Mouse (Mus musculus) spleen, adult 2 months (tissue): ENCODE results near the gene Trpv1. TPM values are rescaled to one million over a fixed set of nuclear protein-coding genes. Genes with fewer than 3 reads are reported as not detected.

ENCODE experiments used
- DNase-seq, 2 experiments: peaks; one replicate each; pipeline versions ENCODE4 v3.0.0 to v3.0.0-alpha.2; 2012 to 2021; ENCODE audit warnings: low spot score in 2 of 2, low read depth in 1 of 2
- H3K27ac ChIP-seq: fragments of 200-500 bp; 2 replicates; pipeline ENCODE4 v1.5.1; 2012; ENCODE audit warnings: low read length, inconsistent platforms; ENCODE audit not compliant: insufficient read depth
- H3K27me3 ChIP-seq: fragments of 200-500 bp; 2 replicates; pipeline ENCODE4 v1.6.1; 2012; ENCODE audit warnings: mild to moderate bottlenecking, moderate library complexity, low read length, inconsistent platforms; ENCODE audit not compliant: control insufficient read depth, insufficient read depth
- H3K36me3 ChIP-seq: fragments of 200-500 bp; 2 replicates; pipeline ENCODE4 v1.6.1; 2012; ENCODE audit warnings: mild to moderate bottlenecking, low read length, inconsistent platforms; ENCODE audit not compliant: control insufficient read depth, insufficient read depth
- H3K4me1 ChIP-seq: fragments of 200-500 bp; 2 replicates; pipeline ENCODE4 v1.6.1; 2011; ENCODE audit warnings: inconsistent platforms; ENCODE audit not compliant: control insufficient read depth, insufficient read depth, insufficient read length
- H3K4me3 ChIP-seq: fragments of 200-500 bp; 2 replicates; pipeline ENCODE4 v1.5.1; 2011; ENCODE audit warnings: mild to moderate bottlenecking, inconsistent platforms; ENCODE audit not compliant: insufficient read depth, insufficient read length; ENCODE audit errors: extremely low read depth
- CTCF ChIP-seq: fragments of 200-500 bp; IDR thresholded peaks from 2 replicates; pipeline ENCODE4 v1.5.1; 2011; ENCODE audit warnings: mild to moderate bottlenecking, inconsistent platforms; ENCODE audit not compliant: insufficient read depth, insufficient read length, insufficient replicate concordance; ENCODE audit errors: extremely low read depth
- POLR2A ChIP-seq: fragments of 200-500 bp; IDR thresholded peaks from 2 replicates; pipeline ENCODE4 v1.6.1; 2011; ENCODE audit warnings: low read depth, low read length, inconsistent platforms
- WGBS: fragments of 180-500 bp; shearing (Covaris S2); methylation state at CpG from one replicate; pipeline ENCODE4 v1.1.7; 2018; 5-methylcytosine and 5-hydroxymethylcytosine counted together
- polyA plus RNA-seq: library from polyadenylated mRNA; depleted of rRNA; stranded (reverse); fragments of >200 nt; gene quantifications from 2 replicates; pipeline ENCODE4 v1.2.3, GENCODE M21; 2012; rRNA removed

Trpv1 gene
- not detected in 2 replicates for polyA plus RNA-seq

GRCm38 (mm10) chr11:73233992-73234391 lies at the start of gene Trpv1:
Gene Trpv1, plus strand, starts transcription at chr11:73234292.
- no peak for DNase-seq
- H3K27me3 ChIP-seq: no peaks in the 10 kb centered on the region
- no peaks in the 10 kb centered on the region for H3K4me1 ChIP-seq
- 81% methylated on average over 5 of the region's 5 CpGs for WGBS
- no peak within 1 kb of the TSS for H3K27ac ChIP-seq
- TF ChIP-seq CTCF (no peak), POLR2A (no peak)
- no peaks in the 10 kb centered on the region for H3K36me3 ChIP-seq
- H3K4me3 ChIP-seq: no peak within 1 kb of the TSS

GRCm38 (mm10) chr11:73185872-73186615 lies 48.0 kb upstream of the Trpv1 start:
- no peak overlapping the region for H3K27ac ChIP-seq

GRCm38 (mm10) chr11:73187231-73187630 lies 46.9 kb upstream of the Trpv1 start:
- H3K4me1 ChIP-seq: no peaks in the 10 kb centered on the region
- 92% methylated on average over 6 of the region's 6 CpGs for WGBS
- H3K36me3 ChIP-seq: peaks cover 7% of the 10 kb centered on the region
- H3K27ac ChIP-seq: no peak overlapping the region
- no peak for TF ChIP-seq POLR2A
- no peak for TF ChIP-seq CTCF
- no peak for DNase-seq
- no peaks in the 10 kb centered on the region for H3K27me3 ChIP-seq
- no peak overlapping the region for H3K4me3 ChIP-seq

More at GRCm38 (mm10) chr11:73185872-73186615, 48.0 kb upstream of the Trpv1 start:
- 76% methylated on average over 10 of the region's 10 CpGs for WGBS
- H3K27me3 ChIP-seq: no peaks in the 10 kb centered on the region
- H3K4me3 ChIP-seq: no peak overlapping the region
- DNase-seq: no peak
- no peak for TF ChIP-seq POLR2A
- TF ChIP-seq CTCF: no peak
- peaks cover 4% of the 10 kb centered on the region for H3K36me3 ChIP-seq
- no peaks in the 10 kb centered on the region for H3K4me1 ChIP-seq

DNA sequence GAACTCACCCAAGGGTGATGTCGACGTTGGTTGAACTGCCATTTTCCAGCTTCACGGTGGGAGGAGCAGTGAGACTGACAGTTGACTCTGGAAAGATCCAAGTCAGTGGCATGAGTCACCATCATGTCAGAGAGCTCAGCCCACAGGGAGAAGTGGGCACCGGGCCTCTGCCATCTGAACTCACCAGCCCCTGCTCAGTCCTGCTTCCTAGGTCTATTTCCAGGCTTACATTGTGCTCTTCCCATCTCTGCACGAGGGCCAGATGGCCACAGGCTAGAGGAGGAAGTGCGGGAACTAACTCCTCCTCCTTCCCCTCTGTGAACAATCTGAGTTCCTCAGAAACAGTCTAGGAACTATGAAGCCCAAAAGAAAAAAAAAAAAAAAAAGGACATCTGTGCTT lies 41.0 kb upstream of the Trpv1 start:
- no peaks in the 10 kb centered on the region for H3K27me3 ChIP-seq
- no peak overlapping the region for H3K4me3 ChIP-seq
- peaks cover 10% of the 10 kb centered on the region for H3K36me3 ChIP-seq
- WGBS: 48% methylated on average over 6 of the region's 6 CpGs
- no peak for DNase-seq
- H3K4me1 ChIP-seq: no peaks in the 10 kb centered on the region
- H3K27ac ChIP-seq: no peak overlapping the region
- no peak for TF ChIP-seq POLR2A
- no peak for TF ChIP-seq CTCF

DNA sequence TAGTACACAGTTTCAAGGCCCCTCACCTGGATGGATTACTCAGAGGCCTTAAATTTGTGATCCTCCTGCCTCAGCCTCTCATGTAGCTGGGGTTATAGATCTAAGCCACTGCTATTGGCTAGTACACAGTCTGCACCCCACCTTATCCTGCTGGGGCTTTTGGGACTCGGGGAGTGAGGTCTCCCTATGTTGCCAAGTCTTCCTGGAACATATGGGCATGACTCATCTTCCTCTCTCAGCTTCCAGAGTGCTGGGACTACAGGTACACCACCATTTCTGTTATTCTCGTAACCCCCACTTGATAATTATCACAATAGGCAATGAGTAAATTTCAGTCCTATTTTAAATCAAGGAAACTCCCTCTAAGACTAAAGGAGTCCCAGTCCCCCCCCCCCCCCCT lies 39.6 kb upstream of the Trpv1 start:
- H3K4me1 ChIP-seq: peaks cover 3% of the 10 kb centered on the region; the same call in 1 of the 2 replicates
- TF ChIP-seq CTCF (no peak), POLR2A (no peak)
- 77% methylated on average over 2 of the region's 2 CpGs for WGBS
- no peaks in the 10 kb centered on the region for H3K27me3 ChIP-seq
- H3K27ac ChIP-seq: no peak overlapping the region
- peaks cover 10% of the 10 kb centered on the region for H3K36me3 ChIP-seq
- no peak for DNase-seq
- no peak overlapping the region for H3K4me3 ChIP-seq

DNA sequence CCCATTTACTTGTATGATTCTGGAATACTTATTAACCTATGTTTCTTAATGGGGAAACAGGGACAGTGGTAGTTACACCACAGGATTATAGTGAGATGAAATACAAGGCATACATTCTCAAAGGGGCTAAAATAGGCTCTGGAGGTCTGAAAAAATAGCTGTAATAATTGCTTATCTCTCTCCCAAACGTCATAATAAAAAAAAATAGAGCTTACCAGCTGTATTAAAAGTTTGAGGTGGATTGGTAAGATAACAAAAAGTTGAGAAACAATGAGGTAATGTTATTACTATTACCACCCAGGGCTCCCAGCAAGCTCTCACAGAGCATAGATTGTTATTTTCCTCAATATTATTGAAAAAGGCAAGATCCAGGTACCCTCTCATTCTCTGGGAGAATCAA lies 35.9 kb upstream of the Trpv1 start:
- peaks cover 3% of the 10 kb centered on the region; the same call in 1 of the 2 replicates for H3K4me1 ChIP-seq
- 5% methylated on average over 1 of the region's 1 CpGs for WGBS
- no peak for TF ChIP-seq POLR2A
- TF ChIP-seq CTCF: no peak
- H3K27me3 ChIP-seq: no peaks in the 10 kb centered on the region
- H3K36me3 ChIP-seq: 0 out of 2 replicates have a peak, but pooled peaks cover 1% of the 10 kb centered on the region
- no peak overlapping the region for H3K27ac ChIP-seq
- no peak for DNase-seq
- H3K4me3 ChIP-seq: peak overlapping the region; percentile 75; the same call in 1 of the 2 replicates

DNA sequence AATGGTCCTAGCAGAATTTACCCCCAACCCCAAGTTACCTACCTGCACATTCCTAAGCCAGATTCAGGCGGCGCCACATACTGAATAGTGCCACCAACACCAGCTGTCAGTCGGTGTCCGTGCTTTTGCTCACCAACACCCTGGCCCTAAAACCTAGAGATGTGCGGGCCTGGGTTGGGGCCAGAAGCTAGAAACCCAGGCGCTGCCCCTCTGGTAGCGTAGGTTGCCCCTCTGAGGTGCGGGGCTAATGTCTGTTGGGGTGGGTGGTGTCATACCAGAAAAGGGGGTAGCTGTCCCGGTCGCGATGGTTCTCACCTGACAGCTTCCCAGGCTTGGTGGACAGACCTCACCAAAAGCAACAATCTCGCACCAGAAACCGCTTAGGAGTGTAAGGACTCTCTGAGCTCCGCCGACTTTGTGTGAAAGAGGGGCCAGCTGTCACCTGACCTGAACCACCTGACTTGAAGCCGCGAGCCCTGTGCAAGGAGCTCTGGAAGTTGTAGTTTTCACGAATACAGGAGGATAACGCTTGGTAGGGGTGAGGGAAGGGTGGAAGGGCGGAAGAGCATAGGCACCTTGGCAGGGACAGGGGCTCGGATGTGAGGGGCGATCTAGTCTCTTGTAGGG lies 35.4 kb upstream of the Trpv1 start, which contains the start of gene Ctns:
Gene Ctns, minus strand, starts transcription at position 440 of the 627 bp plus-strand sequence.
- 0 out of 2 replicates have a peak, but pooled peaks cover 1% of the 10 kb centered on the region for H3K36me3 ChIP-seq
- peak within 1 kb of the TSS; percentile 75 for H3K4me3 ChIP-seq
- H3K4me1 ChIP-seq: peaks cover 3% of the 10 kb centered on the region; the same call in 1 of the 2 replicates
- H3K27me3 ChIP-seq: no peaks in the 10 kb centered on the region
- under 1% methylated on average over 22 of the region's 22 CpGs for WGBS
- H3K27ac ChIP-seq: peak within 1 kb of the TSS; percentile 74
- TF ChIP-seq POLR2A (peak; percentile 15; the same call in 1 of the 2 replicates), CTCF (no peak)
- DNase-seq: peak; percentile 73 to 80
